Mouse (Mus musculus) kidney, adult 2 months (tissue): ENCODE results near the gene Unc5c.

ENCODE experiments used
- CTCF ChIP-seq: fragments of 200-500 bp; conservative IDR thresholded peaks from 2 replicates; pipeline ENCODE4 v1.5.1; 2011; ENCODE audit warnings: low read depth, mild to moderate bottlenecking, control low read depth, low read length, moderate library complexity, mixed read lengths; ENCODE audit not compliant: insufficient read depth, insufficient read length
- POLR2A ChIP-seq: fragments of 200-500 bp; IDR thresholded peaks from one replicate; pipeline ENCODE4 v1.6.1; 2011; ENCODE audit warnings: low read depth, low read length, control low read depth

GRCm38 (mm10) chr3:141699177-141699576 lies 234.2 kb downstream of the Unc5c start:
- TF ChIP-seq POLR2A, result no peak
- no peak for TF ChIP-seq CTCF
